Mouse (Mus musculus): Measurements from ENCODE around the gene Fdxr.

GRCm38 (mm10) chr11:115222570-115222969, 54.3 kb downstream of the Fdxr start:
- TF ChIP-seq CTCF (IDR thresholded peaks at IDR 0.05; ENCODE audit: low read depth) (no peak), EP300 (IDR thresholded peaks at IDR 0.05; ENCODE audit: low read depth) (no peak)

Measured in liver, embryonic 14.5 days (tissue).